Mouse (Mus musculus) adrenal gland, postnatal 25 days (tissue): ENCODE data around the gene Ankrd13d. TPM values are rescaled to one million over a fixed set of nuclear protein-coding genes. Genes with fewer than 3 reads are reported as not detected.
A peak's percentile ranks its signal among the peaks of the same experiment; 100 is the strongest.

Experiments
- DNase-seq: peaks from one replicate; pipeline ENCODE4 v3.0.0; 2021; ENCODE audit warnings: mixed read lengths
- total RNA-seq: library from RNA; stranded (reverse); gene quantifications from 2 replicates; pipeline ENCODE4 v1.2.3, GENCODE M21; 2021

The Ankrd13d gene
- total RNA-seq, 1 experiment from 2014 or later = 4.9 TPM

GRCm38 (mm10) chr19:4300852-4301734, 18.2 kb upstream of the Ankrd13d start:
- DNase-seq = no peak

DNA sequence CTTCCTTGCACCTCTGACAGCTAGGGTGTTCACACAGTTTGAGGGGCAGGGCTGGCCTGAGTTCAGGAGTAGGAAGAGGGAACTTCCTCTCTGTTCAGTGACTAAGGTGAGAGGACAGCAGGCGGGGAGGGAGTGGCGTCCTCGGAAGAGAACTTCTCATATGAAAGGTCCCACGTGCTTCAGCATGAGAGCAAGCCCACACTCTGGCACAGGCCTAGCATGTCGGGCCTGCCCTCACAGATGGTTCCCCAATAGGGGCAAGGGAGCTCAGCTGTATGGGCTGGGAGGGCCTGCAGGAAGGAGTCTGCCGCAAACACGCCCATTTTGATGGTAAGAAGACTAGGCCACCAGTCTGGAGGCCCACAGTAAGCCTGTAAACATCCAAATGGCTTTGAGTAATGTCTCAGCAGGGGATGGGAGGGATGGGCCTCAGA, 17.4 kb upstream of the Ankrd13d start:
- no peak for DNase-seq

DNA sequence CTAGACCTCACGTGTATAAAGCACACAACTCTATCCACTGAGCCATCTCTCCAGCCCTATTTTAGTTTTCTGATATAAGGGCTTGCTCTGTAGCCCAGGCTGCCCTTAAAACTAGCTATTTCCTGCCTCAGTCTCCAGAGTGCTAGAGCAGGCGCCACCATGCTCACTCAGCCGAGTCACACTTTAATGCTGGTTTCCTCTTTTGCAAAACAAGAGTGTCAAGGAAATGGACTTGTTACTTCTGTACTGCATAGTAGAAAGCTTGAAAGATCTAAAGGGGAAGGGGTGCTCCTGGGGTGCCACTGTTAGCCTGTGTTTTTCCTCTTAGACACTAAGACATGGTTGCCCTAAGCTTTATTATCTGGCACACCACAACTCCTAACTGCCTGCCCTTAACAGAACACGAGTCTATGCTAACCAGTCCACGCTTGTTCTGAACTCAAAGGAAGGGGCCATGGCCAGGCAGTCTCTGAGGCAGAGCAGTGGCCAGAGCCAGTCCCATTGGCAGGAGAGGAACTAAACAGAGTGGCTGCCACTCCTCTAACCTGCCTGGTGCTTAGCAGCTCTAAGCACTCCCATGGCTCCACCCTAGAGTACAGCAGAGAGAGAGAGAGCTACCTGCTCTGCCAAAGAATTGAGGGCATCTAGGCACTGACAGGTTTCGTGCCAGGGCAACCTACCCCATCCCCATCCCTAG, 16.8 kb upstream of the Ankrd13d start:
- DNase-seq = no peak

DNA sequence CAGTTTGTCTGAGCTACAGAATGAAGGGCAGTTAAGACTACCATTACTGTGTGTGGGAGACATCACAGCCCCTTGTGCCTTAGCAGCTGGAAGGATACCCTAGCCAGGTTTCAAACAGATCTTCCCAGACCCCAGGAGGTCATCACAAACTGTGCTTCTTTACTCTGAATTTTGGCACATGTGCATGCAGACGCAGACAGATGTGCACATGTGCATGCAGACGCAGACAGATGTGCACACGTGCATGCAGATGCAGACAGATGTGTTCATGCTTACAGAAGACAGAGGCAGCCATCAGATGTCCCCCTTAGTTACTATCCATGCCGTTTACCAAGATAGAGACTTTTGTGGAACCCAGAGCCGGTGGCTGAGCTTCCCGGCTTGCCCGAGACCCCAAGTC, 16.2 kb upstream of the Ankrd13d start:
- no peak for DNase-seq

DNA sequence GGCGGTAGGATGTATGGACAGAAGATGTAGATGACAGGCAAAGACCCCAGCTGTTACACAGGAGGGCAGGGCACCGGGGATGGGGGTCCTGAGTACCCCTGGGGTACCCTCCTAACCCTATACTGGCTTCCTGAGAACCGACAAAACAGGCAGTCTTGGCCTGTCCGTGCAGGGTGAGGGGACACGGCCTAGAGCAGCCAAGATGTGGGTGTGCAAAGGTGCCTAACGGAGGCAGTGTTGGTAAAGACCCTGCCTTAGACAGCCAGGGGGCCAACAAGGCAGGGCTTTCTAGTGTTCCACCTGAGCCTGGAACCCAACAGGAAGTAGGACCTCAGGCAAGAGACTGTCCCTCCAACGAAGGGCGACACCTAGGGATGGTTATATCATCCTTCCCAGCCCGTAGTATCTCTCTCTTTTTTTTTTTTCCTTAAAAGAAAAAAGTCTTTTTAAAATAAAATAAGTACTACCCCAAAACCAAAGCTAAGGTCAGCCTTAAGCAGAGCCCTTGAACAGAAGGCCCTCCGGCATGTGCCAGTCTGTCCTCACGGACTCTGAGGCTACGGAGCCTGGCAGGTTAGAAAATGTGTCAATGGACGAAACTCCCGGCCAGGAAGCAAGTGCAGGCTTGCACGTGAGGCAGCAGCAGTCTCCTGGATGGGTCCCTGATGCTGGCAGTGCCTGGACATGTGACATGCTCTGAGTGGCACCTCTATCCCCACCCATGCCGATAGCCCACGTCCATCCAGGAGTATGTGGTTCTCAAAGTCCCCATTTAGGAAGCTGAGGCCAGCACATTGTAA, 15.6 kb upstream of the Ankrd13d start:
- DNase-seq = no peak

- DNase-seq = no peak
These were observed 14.9 kb upstream of the Ankrd13d start for GRCm38 (mm10) chr19:4297851-4298250.

DNA sequence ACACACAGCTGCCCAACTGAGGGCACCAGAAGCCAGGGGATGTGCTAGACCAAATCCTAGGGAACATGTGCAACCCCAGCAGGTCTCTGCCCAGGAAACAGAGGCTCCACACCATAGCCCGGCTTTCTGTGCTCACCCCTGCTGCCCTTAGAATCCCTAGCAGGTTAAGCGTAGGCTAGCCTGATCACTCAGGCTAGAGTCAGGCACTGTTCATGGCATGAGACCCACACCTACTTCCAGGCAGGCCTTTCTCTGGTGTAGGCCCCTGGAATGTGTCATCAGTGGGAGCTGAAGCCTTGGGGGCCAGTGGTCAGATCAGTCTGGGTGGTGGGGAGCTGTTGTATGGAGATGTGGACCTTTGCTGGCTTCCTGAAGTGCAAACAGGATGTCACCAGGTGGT, 13.7 kb upstream of the Ankrd13d start:
- DNase-seq = no peak

- no peak for DNase-seq
These were observed 12.5 kb upstream of the Ankrd13d start for GRCm38 (mm10) chr19:4295391-4295790.

GRCm38 (mm10) chr19:4294381-4295097, 11.6 kb upstream of the Ankrd13d start:
- peak; percentile 41 for DNase-seq

GRCm38 (mm10) chr19:4291161-4291560, 8.2 kb upstream of the Ankrd13d start:
- DNase-seq = no peak

GRCm38 (mm10) chr19:4290749-4291148, 7.8 kb upstream of the Ankrd13d start:
- DNase-seq = no peak

DNA sequence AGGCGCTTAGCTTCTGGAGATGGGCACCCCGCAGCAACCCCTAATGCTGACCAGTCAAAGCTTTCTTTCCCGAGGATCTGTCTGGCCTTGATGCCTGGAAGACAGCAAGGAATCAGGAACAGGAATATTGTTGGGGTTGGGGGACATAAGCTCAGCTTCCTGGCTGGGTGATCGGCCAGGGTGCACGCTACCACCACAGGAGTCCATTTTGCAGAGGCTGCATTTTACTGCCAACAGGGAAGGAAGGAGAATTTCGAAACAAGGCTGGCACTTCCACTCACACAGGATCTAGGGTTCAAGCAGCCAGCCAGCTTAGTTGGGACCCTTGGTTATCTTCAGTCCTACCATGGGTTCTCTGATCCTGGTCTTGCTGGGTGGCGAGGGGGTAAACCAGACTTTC, 716 bp upstream of the Ankrd13d start:
- DNase-seq = no peak

- no peak for DNase-seq
These were observed 2.5 kb downstream of the Ankrd13d start for GRCm38 (mm10) chr19:4280425-4280824.

DNA sequence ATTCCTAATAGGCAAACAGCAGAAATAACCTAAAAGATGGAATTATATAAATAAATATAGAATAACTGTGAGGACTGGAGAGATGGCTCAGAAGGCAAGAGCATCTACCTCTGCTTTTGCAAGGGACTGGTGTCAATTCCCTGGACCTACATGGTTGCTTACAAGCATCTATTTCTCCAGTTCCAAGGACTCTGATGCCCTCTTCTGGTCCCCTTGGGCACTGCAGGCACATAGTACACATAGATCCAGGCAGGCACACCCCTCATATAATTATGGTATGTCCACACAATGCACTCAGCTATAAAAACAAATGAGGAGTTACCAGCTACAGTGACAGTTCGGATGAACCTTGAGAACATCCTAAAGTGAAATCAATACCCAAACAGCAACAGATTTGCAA, 3.5 kb downstream of the Ankrd13d start:
- no peak for DNase-seq

DNA sequence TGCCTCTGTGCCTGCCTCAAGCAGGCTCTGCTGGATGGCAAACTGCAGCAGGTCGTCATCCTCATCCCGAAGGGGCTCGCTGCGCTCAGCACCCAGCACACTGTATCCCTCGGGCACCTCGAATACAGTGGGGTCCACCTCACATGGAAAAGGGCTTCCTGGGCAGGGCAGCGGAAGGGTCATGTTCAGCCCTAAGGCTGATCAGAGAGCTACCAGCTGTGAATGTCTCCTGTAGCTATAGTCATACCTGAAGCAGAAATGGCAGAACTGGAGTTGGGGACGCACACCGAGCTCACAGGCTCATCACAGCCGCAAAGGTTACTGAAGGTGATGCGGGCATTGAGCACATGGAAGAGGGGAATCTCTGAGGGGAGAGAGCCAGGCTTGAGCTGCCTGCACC, 12.0 kb downstream of the Ankrd13d start:
- no peak for DNase-seq

DNA sequence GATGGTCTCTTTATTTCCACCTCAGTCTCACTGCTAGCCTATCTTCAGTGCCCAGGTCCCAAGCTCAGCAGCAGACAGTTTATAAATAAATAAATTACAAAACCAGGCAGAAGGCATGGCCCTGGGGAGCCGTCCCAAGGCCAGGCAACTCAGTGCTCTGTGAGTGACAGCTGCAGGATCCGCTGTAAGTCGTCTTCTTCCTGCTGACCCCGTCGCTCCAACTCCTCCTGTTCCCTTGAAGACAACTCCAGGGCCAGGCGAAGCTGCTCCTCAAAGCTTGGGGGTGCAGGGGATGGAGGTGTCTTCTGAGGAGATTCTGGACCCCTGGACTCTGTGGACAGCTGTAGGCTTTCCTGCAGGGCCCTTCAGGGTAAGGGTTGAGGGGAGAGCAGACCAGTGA, 12.8 kb downstream of the Ankrd13d start:
- peak; percentile 41 for DNase-seq

DNA sequence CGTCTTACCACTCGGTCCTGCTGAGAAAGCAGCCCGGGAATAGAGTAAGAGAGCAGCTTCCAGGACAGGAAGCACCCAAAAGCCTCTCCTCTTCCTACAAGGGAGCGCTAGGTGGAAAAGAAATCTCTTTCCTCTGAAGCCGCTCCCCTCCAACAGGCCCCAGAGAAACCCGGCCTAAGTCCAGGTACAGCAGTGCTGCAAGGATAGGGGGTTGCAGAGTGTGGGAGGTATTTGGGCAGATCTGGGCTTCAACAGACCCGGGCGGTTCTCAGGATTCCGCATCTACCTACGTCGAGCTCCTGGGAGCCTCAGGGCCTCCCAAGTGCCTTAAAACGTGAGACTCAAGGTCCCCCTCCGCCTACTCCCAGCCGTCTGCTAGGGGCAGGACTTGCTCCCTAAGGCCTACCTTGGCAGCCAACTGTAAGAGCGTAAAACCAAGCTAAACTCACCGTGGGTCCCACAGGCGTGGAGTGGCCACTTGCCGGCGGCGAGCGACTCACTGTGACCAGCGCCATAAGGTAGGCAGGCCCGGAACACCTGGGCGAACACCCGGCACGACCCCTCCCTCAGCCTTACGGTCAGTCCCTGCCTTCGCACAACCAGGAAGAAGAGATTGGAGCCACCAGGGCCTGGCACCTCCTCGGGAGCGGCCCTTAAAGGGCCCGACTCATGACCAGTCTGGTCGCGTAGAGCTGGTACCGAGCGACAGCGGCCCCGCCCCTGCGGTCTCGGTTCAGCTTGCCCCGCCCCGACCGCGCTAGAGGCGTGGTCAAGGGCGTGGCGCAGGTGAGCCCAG, 14.2 kb downstream of the Ankrd13d start, which contains the start of gene Ssh3:
TSS of gene Ssh3 (minus strand) at position 615 of the 796 bp plus-strand sequence.
- peak; percentile 81 for DNase-seq

GRCm38 (mm10) chr19:4265956-4266355, 17.0 kb downstream of the Ankrd13d start:
- DNase-seq = no peak

- peak; percentile 52 for DNase-seq
These were observed 18.7 kb downstream of the Ankrd13d start for GRCm38 (mm10) chr19:4264171-4264780.

DNA sequence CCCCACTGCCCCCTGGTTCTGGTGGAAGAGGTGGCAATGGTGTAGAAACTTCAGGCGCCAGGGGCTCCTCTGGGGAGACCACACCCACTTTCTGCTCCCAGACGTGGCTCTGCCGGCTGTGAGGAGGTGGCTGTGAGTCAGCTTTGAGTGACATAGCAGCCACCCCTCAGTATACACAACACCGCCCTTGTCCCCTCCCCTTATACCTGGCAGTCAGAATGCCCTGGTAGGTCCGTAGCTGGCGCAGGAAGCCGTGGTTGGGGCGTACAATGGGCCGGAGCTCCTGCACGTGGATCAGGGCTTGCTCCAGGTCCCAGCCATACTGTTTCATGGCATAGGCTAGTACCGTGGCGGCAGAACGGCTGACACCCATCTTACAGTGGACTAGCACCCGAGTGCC, 19.2 kb downstream of the Ankrd13d start:
- DNase-seq = no peak

DNA sequence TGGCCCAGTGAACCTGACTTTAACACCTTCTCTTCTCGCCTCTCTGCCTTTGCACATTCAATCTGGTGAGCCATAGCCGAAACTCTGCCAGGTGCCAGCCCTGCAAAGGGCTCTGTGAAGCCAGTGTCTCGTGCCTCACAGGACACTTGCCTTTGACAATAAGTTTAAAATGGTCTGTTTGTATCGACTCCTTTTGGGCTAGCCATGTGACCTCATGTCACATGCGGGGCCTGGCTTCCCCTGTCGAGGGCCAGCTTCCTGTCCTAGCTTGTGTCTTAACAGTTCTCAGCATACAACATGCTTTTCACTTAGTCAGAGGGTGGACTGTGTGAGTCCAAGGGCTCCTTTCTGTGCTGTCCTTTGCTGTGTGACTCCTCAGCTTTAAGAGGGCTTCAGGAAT, 20.2 kb downstream of the Ankrd13d start:
- DNase-seq = no peak
